3 mouse cellular contexts compared by ENCODE assay signal in the genomic region with DNA sequence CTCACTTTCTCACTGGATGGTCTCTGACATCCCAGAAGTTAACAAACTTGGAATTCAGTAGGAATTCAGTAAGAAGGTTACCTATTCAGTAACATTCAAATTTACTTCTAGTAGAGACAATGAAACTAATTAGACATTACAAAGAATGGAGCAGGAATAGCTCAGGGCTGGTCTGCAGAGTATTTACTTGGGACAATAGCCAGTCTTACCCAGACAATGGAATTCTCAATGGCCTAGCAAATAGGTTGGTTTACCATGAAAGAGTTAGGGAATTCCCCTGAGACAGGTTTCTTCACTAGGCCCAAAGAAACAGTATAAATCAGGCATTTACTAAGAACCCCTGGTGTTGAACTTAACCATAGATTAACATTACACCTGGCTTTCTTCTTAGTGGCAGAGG.
DNase-seq lines count a peak whose midpoint lies in the region.

No protein-coding gene starts in this region.

- peak; percentile 51 for DNase-seq in ES-CJ7 (ENCODE audit: low read depth, low spot score)
- peak; percentile 74 for DNase-seq in R1 (ENCODE audit: low read depth, low spot score)
- peak; percentile 43 for DNase-seq in ZHBTc4 (ENCODE audit: low read depth, low spot score)
